Mouse (Mus musculus) thymus, postnatal 36 days (tissue): ENCODE data around the gene Dcn.
A peak's percentile ranks its signal among the peaks of the same experiment; 100 is the strongest.

Source experiments
- DNase-seq, 2 experiments: peaks; one replicate each; pipeline ENCODE4 v3.0.0; 2022; ENCODE audit warnings: mixed read lengths in 2 of 2

Dcn gene

DNA sequence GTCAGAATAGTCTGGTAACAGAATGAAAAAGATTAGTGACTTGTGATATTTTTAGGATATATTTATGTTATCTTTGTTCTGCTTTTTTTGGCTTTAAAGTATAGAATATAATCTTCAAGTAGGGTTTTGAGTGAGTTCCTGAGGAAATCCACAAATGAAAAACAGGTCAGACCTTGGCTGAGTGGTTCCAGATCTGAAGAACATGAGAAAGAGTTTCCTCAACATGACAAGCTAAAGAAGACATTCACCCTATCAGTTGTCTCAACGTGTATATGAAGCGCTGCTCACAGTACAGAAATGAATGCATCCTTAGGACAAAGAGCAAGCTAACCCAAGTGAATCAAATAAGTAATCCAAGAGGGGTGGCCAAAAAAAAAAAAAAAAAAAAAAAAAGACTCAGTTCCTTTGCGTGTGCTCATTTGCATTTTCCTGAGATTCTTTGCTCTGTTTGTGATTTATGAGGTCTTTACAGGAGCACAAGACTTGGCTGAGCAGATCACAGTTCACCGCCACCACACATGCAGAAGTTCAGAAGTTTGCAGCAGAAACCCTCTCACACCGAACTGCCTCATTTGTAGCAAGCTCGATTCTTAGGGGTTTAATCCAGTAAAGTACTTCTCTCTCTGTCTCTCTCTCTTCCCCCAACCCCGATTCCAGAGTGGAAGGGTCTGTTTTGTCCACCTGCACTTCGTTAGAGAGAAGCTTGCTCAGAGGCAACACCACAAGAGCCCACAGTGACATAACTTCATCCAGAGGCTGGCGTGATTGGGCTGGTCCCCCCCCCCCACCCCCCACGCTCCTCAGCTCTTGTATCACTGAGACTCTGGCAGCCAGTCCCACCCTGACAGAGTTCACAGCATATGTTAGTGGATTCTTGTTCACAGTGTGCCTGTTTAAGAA lies 85.8 kb downstream of the Dcn start, which contains the start of gene Lum:
Lum (plus strand) TSS at position 172 of the 900 bp plus-strand sequence.
- no peak for DNase-seq

DNA sequence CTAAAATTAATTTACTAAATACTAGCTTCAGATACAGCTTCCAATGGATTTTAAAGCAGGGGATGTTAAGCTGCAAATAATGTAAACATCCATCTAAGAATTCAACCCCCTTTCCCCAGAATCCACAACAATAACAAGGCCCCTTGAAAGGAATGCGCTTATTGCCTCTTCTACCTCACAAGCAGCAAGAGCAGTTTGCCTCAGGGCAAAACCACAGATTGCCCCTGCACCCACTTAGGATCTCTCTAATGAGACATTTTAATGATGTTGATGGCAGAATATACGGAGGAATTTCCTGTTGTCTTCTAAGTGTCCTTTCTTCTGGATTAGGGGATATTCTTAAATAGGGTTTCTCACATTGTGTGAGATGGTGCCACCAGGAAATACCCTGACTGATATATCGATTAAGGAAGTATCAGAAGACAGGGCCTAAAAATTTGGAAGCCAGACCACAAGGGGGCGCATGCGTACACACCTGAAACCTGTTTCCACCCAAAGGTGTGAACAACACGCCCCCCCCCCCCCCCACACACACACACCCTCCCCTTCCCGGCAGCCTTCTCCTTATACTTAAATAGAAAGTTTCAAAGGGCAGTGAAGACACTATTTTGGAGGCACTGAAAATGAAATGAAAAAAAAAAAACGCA lies 88.2 kb downstream of the Dcn start:
- peak; percentile 4 to 5 for DNase-seq
